Mouse (Mus musculus) mammary gland, adult 2 months (tissue): Measurements from ENCODE around the gene Ugt2b36. TPM values are rescaled to one million over a fixed set of nuclear protein-coding genes. Genes with fewer than 3 reads are reported as not detected.

ENCODE experiments used
- polyA plus RNA-seq: library from polyadenylated mRNA; depleted of rRNA; stranded (reverse); fragments of >200 nt; gene quantifications from 2 replicates; pipeline ENCODE4 v1.2.3, GENCODE M21; 2012; ENCODE audit warnings: low replicate concordance; rRNA removed

The Ugt2b36 gene
- 0.76 TPM in 1 of 2 replicates, not detected in the other for polyA plus RNA-seq

DNA sequence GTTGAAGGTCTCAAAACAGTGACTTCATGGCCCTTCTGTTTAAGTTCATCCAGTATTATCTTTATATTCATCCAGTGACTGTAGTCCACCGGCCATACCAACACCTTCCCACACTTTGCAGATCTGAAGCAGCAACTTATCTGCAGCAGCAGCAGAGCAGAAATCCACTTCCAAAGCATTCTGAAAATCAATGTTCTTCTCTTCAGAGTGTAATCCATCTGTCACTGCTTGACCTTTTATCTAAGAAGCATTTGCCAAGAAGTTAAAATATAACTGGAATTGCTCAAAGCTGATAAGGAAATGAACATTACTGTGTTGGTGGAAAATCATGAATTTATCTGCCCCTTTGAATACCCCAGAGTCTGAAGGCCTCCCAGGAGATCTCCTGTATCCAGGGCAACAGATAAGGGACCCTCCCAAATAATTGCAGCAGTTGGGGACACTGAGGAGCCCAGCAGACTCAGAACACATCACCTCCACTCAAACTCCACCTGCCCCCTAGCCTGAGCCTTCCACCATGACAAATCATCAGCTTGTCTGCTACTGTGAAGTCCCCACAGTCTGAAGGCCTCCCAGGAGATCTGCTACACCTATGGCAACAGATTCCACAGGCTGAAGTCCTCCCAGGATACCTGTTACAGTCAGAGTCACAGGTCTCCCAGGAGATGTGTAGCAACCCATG, at the start of gene Ugt2b36:
Gene Ugt2b36, minus strand, starts transcription at position 210 of the 682 bp plus-strand sequence.

DNA sequence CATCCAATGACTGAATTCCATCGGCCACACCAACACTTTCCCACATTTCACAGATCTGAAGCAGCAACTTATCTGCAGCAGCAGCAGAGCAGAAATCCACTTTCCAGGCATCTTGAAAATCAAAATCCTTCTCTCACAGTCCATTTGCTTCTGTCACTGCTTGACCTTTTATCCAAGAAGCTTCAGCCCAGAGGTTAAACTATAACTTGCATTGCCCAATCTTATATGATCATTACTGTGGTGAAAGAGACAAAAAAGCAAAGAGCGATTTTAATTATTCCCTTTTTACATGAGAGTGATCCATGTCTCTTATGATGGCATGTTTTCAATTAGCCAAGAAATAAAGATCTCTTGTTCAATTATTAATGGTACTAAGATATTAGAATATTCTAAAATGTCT, 47.8 kb upstream of the Ugt2b36 start, which contains the start of gene Ugt2b5:
Gene Ugt2b5, minus strand, starts transcription at position 123 of the 400 bp plus-strand sequence.

Other genes starting within 250 kb of the Ugt2b36 start
- 0.13 TPM in 1 of 2 replicates, not detected in the other for gene Ugt2b34, start 185.6 kb downstream of the Ugt2b36 start, polyA plus RNA-seq
- gene Ugt2b1, start 166.0 kb downstream of the Ugt2b36 start, polyA plus RNA-seq = 0.29 TPM in 1 of 2 replicates, not detected in the other
- gene Ugt2b35, start 91.7 kb downstream of the Ugt2b36 start, polyA plus RNA-seq = not detected in 2 replicates
- 0.37 TPM in 1 of 2 replicates, not detected in the other for gene Ugt2b5, start 47.8 kb upstream of the Ugt2b36 start, polyA plus RNA-seq
- gene Ugt2b37, start 162.2 kb upstream of the Ugt2b36 start, polyA plus RNA-seq = not detected in 2 replicates
- 0.20 TPM in 1 of 2 replicates, not detected in the other for gene Ugt2a3, start 244.6 kb upstream of the Ugt2b36 start, polyA plus RNA-seq